Mouse (Mus musculus): ENCODE measurements around the gene Fam110a. TPM values are rescaled to one million over a fixed set of nuclear protein-coding genes. Genes with fewer than 3 reads are reported as not detected.

Gene Fam110a
- polyA plus RNA-seq, 1 experiment: 8.9 TPM

DNA sequence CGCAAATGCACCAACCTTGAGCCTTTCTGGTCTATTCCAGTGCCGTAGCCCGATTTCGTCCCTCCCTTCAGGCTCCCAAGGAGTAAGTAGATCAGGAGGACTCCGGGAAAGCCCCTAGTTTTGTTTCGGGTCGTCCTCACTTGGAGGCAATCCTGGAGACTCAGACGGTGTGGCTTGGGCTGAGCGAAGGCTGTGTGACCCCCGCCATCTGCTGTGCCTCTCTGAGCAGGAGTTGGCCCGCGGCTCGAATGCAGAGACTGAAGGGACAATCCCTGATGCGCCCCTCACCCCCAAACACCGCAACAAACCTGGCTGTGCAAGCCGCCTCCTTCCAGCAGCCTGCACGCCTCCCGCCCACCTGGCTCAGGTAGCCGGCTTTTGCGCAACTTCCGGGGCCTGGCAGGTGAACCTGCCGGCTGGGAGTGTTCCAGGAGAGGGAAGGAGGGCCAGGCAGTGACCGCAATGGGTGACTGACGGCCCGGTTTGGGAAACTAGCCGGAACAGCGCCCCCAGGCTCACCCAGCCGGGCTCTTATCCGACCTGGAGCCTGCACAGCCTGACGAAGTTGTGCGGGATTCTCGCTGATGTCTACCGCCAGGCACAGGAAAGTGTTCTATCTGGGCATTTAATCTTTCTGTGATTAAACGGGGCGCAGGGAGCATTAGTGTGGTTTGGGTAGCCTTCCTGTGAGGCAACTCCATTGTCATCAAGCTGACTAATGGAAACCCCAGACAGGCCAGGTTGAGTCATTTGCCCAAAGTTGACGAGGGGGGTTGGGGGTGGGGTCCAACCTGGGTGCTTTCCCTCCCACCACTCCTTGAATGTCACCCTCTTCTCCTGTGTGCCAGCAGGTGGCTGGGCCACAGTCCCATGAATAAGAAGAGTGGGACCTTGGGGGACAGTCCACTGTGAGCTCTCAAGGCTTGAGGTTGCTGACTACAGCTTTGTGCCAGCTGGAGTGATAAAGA is 6.1 kb downstream of the Fam110a start:
- no peaks in the 10 kb centered on the region for H3K27me3 ChIP-seq (ENCODE audit: control insufficient read depth, insufficient read depth, low read length)
- no peak overlapping the region for H3K27ac ChIP-seq (ENCODE audit: insufficient read depth, low read length)
- peaks cover 33% of the 10 kb centered on the region for H3K4me1 ChIP-seq (ENCODE audit: control insufficient read depth, insufficient read depth, low read length)
- WGBS: 13% methylated on average over 36 of the region's 36 CpGs
- H3K4me3 ChIP-seq (replicated peaks; ENCODE audit: insufficient read depth, low read depth, low read length): peak overlapping the region; percentile 32
- DNase-seq: peak; percentile 53 to 57
- TF ChIP-seq POLR2A (IDR thresholded peaks at IDR 0.05; ENCODE audit: borderline replicate concordance, insufficient read depth, low read length): no peak
- no peak for TF ChIP-seq CTCF (IDR thresholded peaks at IDR 0.05; ENCODE audit: borderline replicate concordance, insufficient read depth, low read depth, low read length)

DNA sequence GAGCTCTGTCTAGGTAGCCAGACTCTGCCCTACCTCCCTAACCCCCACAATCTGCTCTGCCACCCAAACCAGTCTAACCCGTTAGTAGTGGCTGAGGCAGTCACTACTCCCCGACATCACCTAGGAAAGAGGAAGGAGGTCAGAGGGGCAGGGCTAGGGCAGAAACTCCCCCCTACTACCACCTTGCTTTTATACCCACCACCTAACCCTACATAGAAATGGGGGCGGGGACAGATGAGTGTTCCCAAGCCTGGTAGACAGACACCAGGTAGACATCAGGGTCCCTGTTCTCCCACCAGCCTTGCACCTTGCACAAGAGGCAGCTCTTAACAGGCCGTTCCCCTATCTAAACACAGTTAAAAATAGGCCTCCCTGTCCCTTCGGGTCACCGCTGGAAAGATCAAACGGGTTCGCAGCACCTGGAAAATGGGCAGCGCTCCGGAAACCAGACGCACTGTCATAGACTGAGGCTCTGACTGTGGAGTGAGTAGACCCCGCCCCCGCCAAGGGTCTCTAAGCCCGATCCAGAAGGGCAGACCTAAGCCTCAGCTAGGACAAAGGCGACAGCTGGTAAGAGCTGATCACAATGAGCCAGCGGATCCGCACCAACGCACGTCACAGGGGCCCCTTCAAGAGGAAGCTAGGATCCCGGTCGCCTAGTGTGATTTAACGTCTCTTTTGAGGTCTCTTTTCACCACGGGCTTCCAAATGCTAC is 7.0 kb downstream of the Fam110a start:
- WGBS: 53% methylated on average over 23 of the region's 23 CpGs
- Histone ChIP-seq H3K4me1 (ENCODE audit: control insufficient read depth, insufficient read depth, low read length) (peaks cover 29% of the 10 kb centered on the region), H3K27ac (ENCODE audit: insufficient read depth, low read length) (no peak overlapping the region), H3K27me3 (ENCODE audit: control insufficient read depth, insufficient read depth, low read length) (no peaks in the 10 kb centered on the region), H3K4me3 (replicated peaks; ENCODE audit: insufficient read depth, low read depth, low read length) (peak overlapping the region; percentile 32)
- TF ChIP-seq CTCF (IDR thresholded peaks at IDR 0.05; ENCODE audit: borderline replicate concordance, insufficient read depth, low read depth, low read length): no peak
- TF ChIP-seq POLR2A (IDR thresholded peaks at IDR 0.05; ENCODE audit: borderline replicate concordance, insufficient read depth, low read length): no peak
- DNase-seq: no peak

GRCm38 (mm10) chr2:151971748-151972147 is 8.3 kb downstream of the Fam110a start:
- Histone ChIP-seq H3K27ac (ENCODE audit: insufficient read depth, low read length) (no peak overlapping the region), H3K27me3 (ENCODE audit: control insufficient read depth, insufficient read depth, low read length) (no peaks in the 10 kb centered on the region), H3K4me3 (replicated peaks; ENCODE audit: insufficient read depth, low read depth, low read length) (no peak overlapping the region), H3K4me1 (ENCODE audit: control insufficient read depth, insufficient read depth, low read length) (peaks cover 18% of the 10 kb centered on the region)
- WGBS: 83% methylated on average over 5 of the region's 5 CpGs
- no peak for TF ChIP-seq CTCF (IDR thresholded peaks at IDR 0.05; ENCODE audit: borderline replicate concordance, insufficient read depth, low read depth, low read length)
- no peak for DNase-seq

DNA sequence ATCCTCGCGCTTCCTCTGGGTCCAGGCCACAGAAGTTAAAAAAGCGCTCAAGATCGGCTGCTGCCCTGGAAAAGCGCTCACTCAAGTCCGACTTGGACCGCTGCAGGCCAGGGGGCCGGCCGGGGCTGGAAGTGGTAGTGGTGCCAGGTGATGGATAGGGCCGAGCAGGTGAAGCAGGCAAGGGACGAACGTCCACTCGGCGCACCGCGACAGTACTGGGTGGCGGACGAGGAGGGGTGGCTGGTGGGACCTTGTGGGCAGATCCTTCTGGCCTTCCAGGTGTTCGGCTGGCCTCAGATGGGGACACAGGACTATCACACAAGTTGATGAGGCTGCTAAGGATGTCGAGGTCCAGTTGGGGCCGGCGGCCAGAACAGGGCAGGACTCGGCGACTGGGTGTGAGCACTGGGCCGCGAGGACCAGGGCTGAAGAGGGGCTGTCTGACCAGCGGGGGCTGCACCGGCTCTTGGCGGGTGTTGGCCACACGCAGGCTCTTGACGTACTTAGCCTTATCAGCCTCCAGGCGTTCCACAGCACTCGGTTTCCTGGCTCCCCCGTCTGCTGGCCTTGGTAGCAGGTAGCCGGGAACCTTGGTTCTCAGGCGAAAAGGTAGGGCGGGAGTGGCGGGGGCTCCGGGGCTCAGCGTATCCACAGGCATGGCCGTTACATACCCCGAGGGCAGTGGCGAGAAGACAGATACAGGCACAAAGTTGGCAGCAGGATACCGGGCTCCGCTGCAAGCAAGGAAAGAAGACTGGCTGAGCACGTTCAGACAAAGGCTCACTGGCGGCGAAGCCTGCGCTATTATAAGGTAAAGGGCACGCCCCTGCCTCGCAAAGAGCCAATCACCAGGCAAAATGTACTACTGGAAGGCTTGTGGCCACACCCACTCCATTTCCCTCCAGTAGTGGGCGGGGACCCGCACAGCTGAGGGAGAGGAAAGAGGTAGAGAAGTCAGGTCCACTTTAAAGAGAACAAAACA is 9.5 kb downstream of the Fam110a start:
- Histone ChIP-seq H3K27me3 (ENCODE audit: control insufficient read depth, insufficient read depth, low read length) (no peaks in the 10 kb centered on the region), H3K4me1 (ENCODE audit: control insufficient read depth, insufficient read depth, low read length) (peaks cover 17% of the 10 kb centered on the region), H3K27ac (ENCODE audit: insufficient read depth, low read length) (no peak overlapping the region), H3K4me3 (replicated peaks; ENCODE audit: insufficient read depth, low read depth, low read length) (peak overlapping the region; percentile 44)
- DNase-seq: peak; percentile 49 to 54
- 54% methylated on average over 53 of the region's 53 CpGs for WGBS
- TF ChIP-seq CTCF (IDR thresholded peaks at IDR 0.05; ENCODE audit: borderline replicate concordance, insufficient read depth, low read depth, low read length): no peak
- peak; percentile 33; the same call in 1 of the 2 replicates for TF ChIP-seq POLR2A (IDR thresholded peaks at IDR 0.05; ENCODE audit: borderline replicate concordance, insufficient read depth, low read length)

- TF ChIP-seq CTCF (IDR thresholded peaks at IDR 0.05; ENCODE audit: borderline replicate concordance, insufficient read depth, low read depth, low read length) (no peak), POLR2A (IDR thresholded peaks at IDR 0.05; ENCODE audit: borderline replicate concordance, insufficient read depth, low read length) (no peak)
- no peak for DNase-seq
- WGBS: 82% methylated on average over 6 of the region's 6 CpGs
- Histone ChIP-seq H3K27ac (ENCODE audit: insufficient read depth, low read length) (no peak overlapping the region), H3K4me3 (replicated peaks; ENCODE audit: insufficient read depth, low read depth, low read length) (no peak overlapping the region), H3K4me1 (ENCODE audit: control insufficient read depth, insufficient read depth, low read length) (peaks cover 17% of the 10 kb centered on the region), H3K27me3 (ENCODE audit: control insufficient read depth, insufficient read depth, low read length) (no peaks in the 10 kb centered on the region; the same call in 1 of the 2 replicates)
Observed at GRCm38 (mm10) chr2:151969396-151969795, 10.6 kb downstream of the Fam110a start.

- Histone ChIP-seq H3K27ac (ENCODE audit: insufficient read depth, low read length) (no peak overlapping the region), H3K4me1 (ENCODE audit: control insufficient read depth, insufficient read depth, low read length) (peaks cover 14% of the 10 kb centered on the region), H3K4me3 (replicated peaks; ENCODE audit: insufficient read depth, low read depth, low read length) (no peak overlapping the region), H3K27me3 (ENCODE audit: control insufficient read depth, insufficient read depth, low read length) (no peaks in the 10 kb centered on the region; the same call in 1 of the 2 replicates)
- TF ChIP-seq CTCF (IDR thresholded peaks at IDR 0.05; ENCODE audit: borderline replicate concordance, insufficient read depth, low read depth, low read length) (no peak), POLR2A (IDR thresholded peaks at IDR 0.05; ENCODE audit: borderline replicate concordance, insufficient read depth, low read length) (no peak)
- WGBS: 77% methylated on average over 7 of the region's 7 CpGs
- no peak for DNase-seq
Observed at GRCm38 (mm10) chr2:151968986-151969385, 11.0 kb downstream of the Fam110a start.

DNA sequence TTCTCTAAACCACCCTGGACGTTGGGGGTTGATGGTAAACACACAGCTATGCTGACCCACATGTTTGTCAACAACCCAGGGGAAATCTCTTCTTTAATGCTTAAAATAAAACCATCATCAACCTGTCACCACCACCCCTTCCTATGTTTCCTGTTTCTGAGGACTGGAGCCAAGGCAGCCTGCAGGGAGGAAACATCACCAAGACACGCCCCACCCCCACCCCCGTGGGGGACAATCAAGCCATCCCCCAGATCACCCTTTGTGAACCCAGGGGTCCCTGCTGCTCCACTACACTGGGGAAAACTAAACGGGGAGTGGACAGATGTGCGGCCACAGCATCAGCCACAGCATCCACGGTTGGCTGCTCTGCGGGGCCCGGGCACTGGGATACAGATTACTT is 11.6 kb downstream of the Fam110a start:
- Histone ChIP-seq H3K4me3 (replicated peaks; ENCODE audit: insufficient read depth, low read depth, low read length) (no peak overlapping the region), H3K4me1 (ENCODE audit: control insufficient read depth, insufficient read depth, low read length) (peaks cover 10% of the 10 kb centered on the region), H3K27ac (ENCODE audit: insufficient read depth, low read length) (no peak overlapping the region), H3K27me3 (ENCODE audit: control insufficient read depth, insufficient read depth, low read length) (no peaks in the 10 kb centered on the region; the same call in 1 of the 2 replicates)
- 66% methylated on average over 8 of the region's 8 CpGs for WGBS
- no peak for TF ChIP-seq POLR2A (IDR thresholded peaks at IDR 0.05; ENCODE audit: borderline replicate concordance, insufficient read depth, low read length)
- no peak for TF ChIP-seq CTCF (IDR thresholded peaks at IDR 0.05; ENCODE audit: borderline replicate concordance, insufficient read depth, low read depth, low read length)
- DNase-seq: no peak

Measured in cerebellum, adult 2 months (tissue).